Mouse (Mus musculus) c-Kit-positive CD71-positive TER-119-positive erythroid progenitor cells, embryonic 14.5 days (primary cell): Measurements from ENCODE around the gene Sdhaf4.

Source experiments
- DNase-seq: peaks from one replicate; pipeline ENCODE4 v3.0.0-alpha.2; 2013; ENCODE audit warnings: low spot score

The Sdhaf4 gene

DNA sequence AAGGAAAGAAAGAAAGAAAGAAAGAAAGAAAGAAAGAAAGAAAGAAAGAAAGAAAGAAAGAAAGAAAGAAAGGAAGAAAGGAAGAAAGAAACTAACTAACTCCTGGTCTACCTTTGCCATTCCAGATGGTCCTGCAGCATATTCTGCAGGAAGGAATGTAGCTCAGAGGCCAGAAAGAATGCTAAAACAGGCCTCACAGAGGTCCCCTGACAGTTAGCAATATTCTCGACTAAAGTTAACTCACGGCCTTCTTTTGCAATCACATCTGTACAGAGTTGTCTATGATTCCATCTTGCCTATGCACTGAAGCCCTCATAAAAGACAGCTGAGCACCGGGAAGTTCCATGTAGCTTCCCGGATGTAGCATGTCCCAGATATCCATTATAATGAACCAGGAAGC is 49.9 kb downstream of the Sdhaf4 start:
- DNase-seq, result no peak

DNA sequence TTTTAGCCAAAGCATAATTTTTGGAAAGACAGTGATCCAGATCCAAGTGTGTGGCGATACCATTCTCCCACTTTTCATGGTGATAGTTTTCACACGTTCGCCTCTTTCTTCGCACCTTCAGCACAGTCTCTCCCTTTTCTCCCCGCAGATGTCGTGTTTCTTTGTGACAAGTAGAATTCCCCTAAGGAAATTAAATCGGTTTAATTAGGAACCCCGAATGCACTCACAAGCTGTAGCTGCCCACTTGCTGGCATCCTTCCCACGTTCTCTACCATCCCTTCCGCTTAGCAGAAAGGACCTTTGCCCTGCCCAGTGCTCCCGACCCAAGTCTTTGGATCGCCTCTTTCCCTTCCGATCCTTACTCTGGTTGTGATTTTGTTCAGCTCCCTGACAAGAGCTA is 51.5 kb downstream of the Sdhaf4 start:
- DNase-seq, result no peak

DNA sequence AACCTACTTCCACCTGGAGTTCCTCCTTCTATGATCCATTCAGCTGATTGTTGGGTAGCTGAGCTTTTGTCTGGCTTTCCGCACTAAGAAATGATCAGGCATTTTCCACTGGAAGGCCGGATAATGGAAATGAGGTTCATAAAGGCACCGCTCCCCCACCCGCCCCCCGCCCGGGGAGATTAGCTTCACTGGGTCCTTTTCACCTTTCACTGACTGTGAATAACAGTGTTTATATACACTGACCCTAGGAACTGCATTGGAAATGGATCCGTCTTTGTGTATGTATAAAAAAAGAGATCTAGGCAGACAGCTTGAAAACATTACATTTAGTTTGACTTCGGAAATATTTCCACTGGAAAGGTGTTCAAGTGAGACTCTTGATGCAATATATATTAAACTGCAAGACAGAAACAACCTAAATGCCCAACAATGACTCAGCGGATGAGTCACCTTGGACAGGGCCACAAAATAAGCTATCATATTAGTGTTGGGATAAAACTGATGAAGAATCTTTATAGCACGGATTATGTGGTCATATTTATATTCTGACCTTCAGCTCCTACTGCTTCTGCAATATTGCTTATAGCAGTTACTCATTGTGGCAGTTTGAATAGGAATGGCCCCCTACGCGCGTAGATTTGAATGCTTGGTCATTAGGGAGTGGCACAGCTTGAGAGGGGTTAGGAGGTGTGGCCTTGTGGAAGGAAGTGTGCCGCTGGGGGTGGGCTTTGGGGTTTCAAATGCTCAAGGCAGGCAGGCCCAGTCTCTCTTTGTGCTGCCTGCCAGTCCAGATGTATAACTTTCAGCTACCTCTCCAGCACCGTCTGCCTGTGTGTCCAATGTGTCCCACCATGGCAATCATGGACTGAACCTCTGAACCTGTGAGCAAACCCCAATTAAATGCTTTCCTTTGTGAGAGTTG is 56.4 kb downstream of the Sdhaf4 start:
- no peak for DNase-seq

DNA sequence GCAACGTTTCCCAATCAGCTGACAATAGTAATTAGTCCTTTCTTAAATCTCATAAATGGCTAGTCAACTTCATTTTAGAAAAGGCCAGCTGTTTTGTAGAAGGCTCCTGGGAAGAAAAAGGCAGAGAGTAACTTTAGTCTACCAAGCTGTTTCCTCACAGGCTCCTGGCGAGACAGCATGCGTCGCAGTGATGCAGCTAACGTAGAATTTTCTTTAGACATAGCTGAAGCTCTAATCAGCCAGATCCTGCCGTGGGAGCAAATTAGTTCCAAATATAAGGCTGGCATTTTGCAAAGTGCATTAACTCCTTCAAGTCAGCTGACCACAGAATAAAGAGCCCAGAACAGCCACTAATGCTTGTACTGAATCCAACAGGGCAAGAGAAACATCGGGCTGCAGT is 57.2 kb downstream of the Sdhaf4 start:
- no peak for DNase-seq
